Mouse (Mus musculus): ENCODE data around the gene Eme1.

- TF ChIP-seq CTCF (IDR thresholded peaks at IDR 0.05; ENCODE audit: control insufficient read depth, insufficient read depth, insufficient read length) (no peak), MYOD1 (IDR thresholded peaks at IDR 0.05; ENCODE audit: control insufficient read depth, insufficient read length, low read depth) (no peak), MYOG (IDR thresholded peaks at IDR 0.05; ENCODE audit: control insufficient read depth, extremely low read depth, insufficient read length) (no peak)
Observed at GRCm38 (mm10) chr11:94646457-94646856, 7.3 kb downstream of the Eme1 start.

All from C2C12 (cell line).